Mouse (Mus musculus) heart, embryonic 16.5 days (tissue): ENCODE data around the gene Ednra. TPM values are rescaled to one million over a fixed set of nuclear protein-coding genes. Genes with fewer than 3 reads are reported as not detected.
A peak's percentile ranks its signal among the peaks of the same experiment; 100 is the strongest.

Source experiments
- ATAC-seq: fragments of 200-750 bp; cut with Nextera tagmentation; replicated peaks from 2 replicates; pipeline ENCODE4 v1.8.0; 2017; ENCODE audit warnings: moderate number of reproducible peaks; ENCODE audit not compliant: insufficient read depth, low FRiP score; ENCODE audit errors: extremely low read depth
- H3K27ac ChIP-seq: fragments of 300-500 bp; sonication (generic); 2 replicates; pipeline ENCODE4 v1.5.1; 2014; ENCODE audit warnings: mild to moderate bottlenecking, low read length, control low read depth, moderate library complexity
- H3K27me3 ChIP-seq: fragments of 300-500 bp; sonication (generic); 2 replicates; pipeline ENCODE4 v1.6.1; 2014; ENCODE audit warnings: low read length, mixed read lengths; ENCODE audit not compliant: control insufficient read depth, insufficient read depth
- H3K36me3 ChIP-seq: fragments of 300-500 bp; sonication (generic); 2 replicates; pipeline ENCODE4 v1.6.1; 2014; ENCODE audit not compliant: control insufficient read depth, insufficient read depth
- H3K4me1 ChIP-seq: fragments of 300-500 bp; sonication (generic); 2 replicates; pipeline ENCODE4 v1.6.1; 2014; ENCODE audit warnings: low read length, mixed read lengths; ENCODE audit not compliant: control insufficient read depth, insufficient read depth
- H3K4me2 ChIP-seq: fragments of 300-500 bp; sonication (generic); 2 replicates; pipeline ENCODE4 v1.6.1; 2014; ENCODE audit warnings: low read depth, mild to moderate bottlenecking, control low read depth, low read length
- H3K4me3 ChIP-seq: fragments of 300-500 bp; sonication (generic); 2 replicates; pipeline ENCODE4 v1.5.1; 2014; ENCODE audit warnings: mild to moderate bottlenecking, control low read depth, low read length
- H3K9ac ChIP-seq: fragments of 300-500 bp; sonication (generic); 2 replicates; pipeline ENCODE4 v1.6.1; 2014; ENCODE audit warnings: low read length, control low read depth
- H3K9me3 ChIP-seq: fragments of 300-500 bp; sonication (generic); replicated peaks from 2 replicates; pipeline ENCODE4 v1.6.1; 2016; ENCODE audit warnings: low read length; ENCODE audit not compliant: control insufficient read depth
- WGBS: fragments of 180-500 bp; shearing (Covaris S2); extraction: QIAGEN DNeasy Blood & Tissue Kit; methylation state at CpG from one replicate; pipeline ENCODE4 v1.1.7; 2014; 5-methylcytosine and 5-hydroxymethylcytosine counted together
- polyA plus RNA-seq: library from polyadenylated mRNA; unstranded; fragments of >200 nt; fragmentation: Nextera tagmentation; extraction: Ambion mirVana; gene quantifications from 2 replicates; pipeline ENCODE4 v1.2.1, GENCODE M21; 2015

The Ednra gene
- polyA plus RNA-seq, 1 experiment from 2014 or later = 40.1 TPM

DNA sequence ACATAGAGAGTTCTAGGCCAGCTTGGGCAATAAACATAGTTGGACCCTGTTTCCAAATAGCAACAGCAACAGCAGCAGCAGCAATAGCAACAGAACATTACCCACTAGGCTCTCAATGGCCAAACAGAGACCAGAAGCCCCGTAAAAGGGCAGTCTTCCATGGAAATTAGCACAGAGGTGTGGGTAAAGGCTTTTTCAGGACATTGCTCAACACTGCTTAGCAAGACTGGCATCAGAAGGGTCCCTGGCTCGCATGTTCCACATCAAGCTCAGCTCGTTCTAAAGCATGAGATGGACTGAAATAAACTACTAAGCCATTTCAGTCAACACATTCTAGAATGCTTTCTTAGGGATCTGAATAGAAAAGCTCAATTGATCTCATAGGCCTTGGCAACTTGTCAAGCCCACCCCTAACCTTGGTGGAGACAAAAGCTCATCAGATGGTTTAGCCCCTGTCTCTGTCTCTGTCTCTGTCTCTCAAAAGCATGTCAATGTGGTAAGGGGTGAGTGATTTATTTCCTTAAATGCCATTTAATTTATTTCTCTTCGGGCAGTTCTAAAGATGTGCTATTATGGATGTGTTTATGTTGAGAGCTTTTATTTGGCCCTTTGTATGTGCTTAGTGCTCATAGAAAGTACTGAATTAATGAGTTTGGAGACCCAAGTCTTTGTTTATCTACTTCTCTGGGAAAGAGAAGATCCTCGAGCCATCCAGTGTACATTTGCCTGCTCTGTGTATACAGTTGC lies 84.0 kb downstream of the Ednra start:
- WGBS = 70% methylated on average over 5 of the region's 5 CpGs
- no peak overlapping the region for H3K27ac ChIP-seq
- ATAC-seq = no peak

DNA sequence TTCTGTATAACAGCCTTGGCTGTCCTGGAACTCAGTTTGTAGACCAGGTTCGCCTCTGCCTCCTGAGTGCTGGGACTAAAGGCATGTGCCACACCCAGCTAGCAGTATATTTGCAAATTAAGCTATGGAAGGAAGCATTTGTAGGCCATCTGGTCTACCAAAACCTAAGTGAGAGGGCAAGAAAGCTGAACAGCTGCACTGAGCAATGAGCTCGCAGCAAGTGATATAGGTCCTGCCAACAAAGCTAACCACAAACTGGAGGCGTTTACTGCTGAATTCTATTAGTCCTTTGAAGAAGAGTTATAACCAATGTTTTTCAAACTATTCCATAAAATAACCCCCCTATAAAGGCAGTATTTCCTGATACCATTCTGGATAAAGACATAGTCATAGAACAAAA lies 86.7 kb downstream of the Ednra start:
- Histone ChIP-seq H3K4me3 (no peak overlapping the region), H3K27ac (no peak overlapping the region), H3K4me1 (no peaks in the 10 kb centered on the region; the same call in 1 of the 2 replicates), H3K27me3 (no peaks in the 10 kb centered on the region), H3K9me3 (no peaks in the 10 kb centered on the region), H3K4me2 (no peak overlapping the region), H3K9ac (no peak overlapping the region), H3K36me3 (no peaks in the 10 kb centered on the region)
- ATAC-seq = no peak
- 85% methylated on average over 3 of the region's 3 CpGs for WGBS

More for the DNA sequence above, 84.0 kb downstream of the Ednra start:
- no peaks in the 10 kb centered on the region for H3K9me3 ChIP-seq
- no peaks in the 10 kb centered on the region; the same call in 1 of the 2 replicates for H3K4me1 ChIP-seq
- H3K27me3 ChIP-seq = no peaks in the 10 kb centered on the region
- no peak overlapping the region for H3K4me2 ChIP-seq
- no peaks in the 10 kb centered on the region for H3K36me3 ChIP-seq
- H3K9ac ChIP-seq = no peak overlapping the region
- H3K4me3 ChIP-seq = no peak overlapping the region

DNA sequence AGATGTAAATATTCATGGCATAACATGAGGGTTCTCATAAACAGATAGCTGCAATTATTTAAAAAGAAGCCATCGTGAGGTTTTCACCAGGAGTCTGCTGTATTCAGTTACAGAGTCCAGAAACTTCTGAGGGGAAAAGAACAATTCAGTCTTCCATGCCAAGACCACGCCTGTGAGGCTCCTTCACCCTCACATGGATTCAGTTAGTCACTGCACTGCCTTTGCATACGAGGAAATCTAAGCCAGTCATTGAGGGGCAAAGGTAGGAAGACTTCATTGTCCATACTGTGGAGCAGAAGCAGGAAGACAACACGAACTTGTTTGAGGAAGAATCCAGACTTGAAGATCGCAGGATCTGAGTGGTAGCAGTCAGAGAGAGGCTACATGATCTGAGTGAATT lies 90.2 kb downstream of the Ednra start:
- Histone ChIP-seq H3K27ac (no peak overlapping the region), H3K9me3 (no peaks in the 10 kb centered on the region), H3K27me3 (no peaks in the 10 kb centered on the region), H3K36me3 (no peaks in the 10 kb centered on the region), H3K4me1 (peaks cover 3% of the 10 kb centered on the region; the same call in 1 of the 2 replicates), H3K4me3 (no peak overlapping the region), H3K4me2 (no peak overlapping the region), H3K9ac (no peak overlapping the region)
- 73% methylated on average over 5 of the region's 5 CpGs for WGBS
- ATAC-seq = no peak

DNA sequence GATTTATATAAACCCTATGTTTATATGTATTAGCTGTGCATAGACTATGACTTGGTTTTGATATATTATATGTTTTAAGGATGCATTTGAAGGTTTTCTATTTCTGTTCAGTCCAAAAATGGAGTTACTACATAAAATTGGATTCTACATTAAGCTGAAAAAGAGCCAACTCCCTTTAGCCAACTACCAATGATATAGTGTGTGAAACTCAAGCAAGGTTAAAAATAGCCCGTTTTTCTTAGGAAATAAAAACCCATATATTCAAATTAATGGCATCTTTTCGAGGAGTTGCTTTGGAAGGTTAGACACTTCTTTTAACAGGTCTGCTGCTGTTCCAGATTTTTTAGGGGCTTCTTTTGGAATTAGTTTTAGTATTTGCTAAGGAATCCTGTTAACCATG lies 91.1 kb downstream of the Ednra start:
- Histone ChIP-seq H3K36me3 (no peaks in the 10 kb centered on the region), H3K4me3 (no peak overlapping the region), H3K4me1 (peaks cover 3% of the 10 kb centered on the region; the same call in 1 of the 2 replicates), H3K27me3 (no peaks in the 10 kb centered on the region), H3K9ac (no peak overlapping the region), H3K27ac (no peak overlapping the region), H3K9me3 (no peaks in the 10 kb centered on the region), H3K4me2 (no peak overlapping the region)
- WGBS = 65% methylated on average over 2 of the region's 2 CpGs
- ATAC-seq = no peak

DNA sequence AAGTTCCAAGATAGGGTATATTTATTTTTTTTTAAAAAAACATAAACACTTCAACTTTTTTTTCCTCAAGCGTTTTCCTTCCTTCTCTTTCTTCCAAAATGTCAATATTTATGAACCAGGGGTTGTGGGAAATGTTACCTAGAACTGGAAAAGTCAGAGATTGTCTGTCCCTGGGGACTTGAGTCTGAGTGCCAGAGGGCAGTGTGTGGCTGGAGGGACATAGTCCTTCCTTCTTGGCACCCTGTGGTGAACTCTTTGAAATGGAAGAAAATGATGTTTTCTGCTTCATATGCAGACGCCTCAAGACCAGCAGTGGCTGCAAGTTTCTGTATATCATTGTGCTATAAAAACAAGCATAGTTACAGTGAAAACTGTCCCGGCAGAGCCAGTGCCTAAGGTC lies 93.6 kb downstream of the Ednra start:
- Histone ChIP-seq H3K4me3 (no peak overlapping the region), H3K27me3 (no peaks in the 10 kb centered on the region), H3K27ac (no peak overlapping the region), H3K36me3 (no peaks in the 10 kb centered on the region), H3K9me3 (no peaks in the 10 kb centered on the region), H3K9ac (peak overlapping the region; percentile 38; the same call in 1 of the 2 replicates), H3K4me1 (peaks cover 3% of the 10 kb centered on the region; the same call in 1 of the 2 replicates), H3K4me2 (no peak overlapping the region)
- 60% methylated on average over 3 of the region's 3 CpGs for WGBS
- ATAC-seq = no peak

DNA sequence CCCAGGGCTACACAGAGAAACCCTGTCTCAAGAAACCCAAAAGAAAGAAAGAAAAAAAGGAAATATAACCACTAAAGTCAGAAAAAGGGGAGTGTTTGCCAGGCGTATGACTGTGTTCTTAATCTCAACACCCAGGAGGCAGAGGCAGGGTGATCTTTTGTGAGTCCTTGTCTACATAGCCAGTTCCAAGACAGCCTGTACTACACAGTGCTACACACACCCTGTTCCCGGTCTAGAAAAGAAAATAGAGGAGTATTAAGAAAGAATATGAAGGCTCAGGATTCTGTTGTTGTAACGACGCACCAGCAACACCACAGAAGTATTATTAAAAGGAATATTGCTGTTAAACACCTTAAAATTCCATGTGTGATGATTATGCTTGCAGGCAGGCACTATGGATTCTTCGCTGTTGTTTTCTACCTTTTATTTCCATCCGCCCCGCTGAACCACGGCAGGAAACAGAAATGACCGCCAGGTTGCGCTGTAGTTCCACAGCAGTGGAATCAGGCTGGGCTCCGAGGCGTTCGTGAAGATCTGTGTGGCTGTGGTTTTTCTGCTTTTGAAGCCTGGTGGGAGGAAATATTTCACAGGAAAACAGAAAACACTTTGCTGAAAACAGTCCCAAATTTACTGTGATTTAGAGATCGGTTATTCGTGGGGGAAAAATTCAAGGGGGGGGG lies 94.3 kb downstream of the Ednra start:
- H3K27me3 ChIP-seq = no peaks in the 10 kb centered on the region
- H3K4me2 ChIP-seq = no peak overlapping the region
- H3K9me3 ChIP-seq = no peaks in the 10 kb centered on the region
- 17% methylated on average over 15 of the region's 15 CpGs for WGBS
- peaks cover 3% of the 10 kb centered on the region; the same call in 1 of the 2 replicates for H3K4me1 ChIP-seq
- H3K36me3 ChIP-seq = no peaks in the 10 kb centered on the region
- H3K4me3 ChIP-seq = no peak overlapping the region
- H3K9ac ChIP-seq = peak overlapping the region; percentile 34; the same call in 1 of the 2 replicates
- peak; percentile 63; the same call in 1 of the 2 replicates for ATAC-seq
- no peak overlapping the region for H3K27ac ChIP-seq

DNA sequence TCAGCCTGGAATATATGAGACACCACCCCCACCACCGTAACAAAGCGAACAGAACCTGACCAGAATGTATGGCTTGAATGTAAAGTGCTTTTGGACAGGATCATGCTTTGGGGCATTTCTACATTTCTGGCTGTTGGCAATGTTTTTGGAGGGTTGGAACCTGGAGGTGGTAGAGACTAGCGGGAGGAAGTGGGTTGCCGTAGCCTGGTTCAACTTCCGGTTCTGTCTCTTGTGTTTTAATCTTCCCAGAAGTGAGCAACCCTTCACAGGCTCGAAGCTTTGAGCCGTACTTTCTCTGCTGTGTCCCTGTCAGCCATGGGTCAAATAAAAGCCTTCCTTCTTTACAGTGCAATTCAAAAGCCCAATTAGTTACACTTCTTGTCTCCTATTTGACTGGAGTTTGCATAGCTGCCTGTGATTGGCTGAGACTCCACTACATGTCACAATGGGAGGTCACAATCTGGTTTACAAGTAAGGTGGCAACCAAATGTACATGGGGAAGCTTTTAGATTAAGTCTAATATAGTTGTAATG lies 100.5 kb downstream of the Ednra start:
- Histone ChIP-seq H3K4me1 (no peaks in the 10 kb centered on the region), H3K27me3 (no peaks in the 10 kb centered on the region), H3K27ac (no peak overlapping the region), H3K9ac (no peak overlapping the region), H3K4me3 (no peak overlapping the region), H3K4me2 (no peak overlapping the region), H3K36me3 (no peaks in the 10 kb centered on the region), H3K9me3 (no peaks in the 10 kb centered on the region)
- no peak for ATAC-seq
- WGBS = 86% methylated on average over 7 of the region's 7 CpGs

DNA sequence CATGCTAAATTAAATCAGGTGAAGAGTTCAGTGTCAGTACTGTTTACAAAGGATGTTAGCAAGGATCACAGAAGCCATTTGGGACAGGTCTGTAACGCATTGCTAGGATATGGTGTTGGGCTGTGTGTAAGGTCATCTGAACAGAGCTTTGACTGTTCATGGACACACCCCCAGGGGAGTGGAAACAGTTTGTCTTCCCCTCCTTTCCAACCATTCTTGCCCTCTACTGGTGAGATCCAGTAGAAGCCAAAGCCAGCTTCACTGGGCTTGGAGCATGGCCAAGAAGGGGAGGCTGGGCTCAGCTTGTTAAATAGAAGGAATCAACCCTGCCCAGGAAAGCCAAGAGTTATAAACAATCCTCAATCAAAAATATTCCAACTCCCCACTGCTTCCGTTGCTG lies 106.3 kb downstream of the Ednra start:
- Histone ChIP-seq H3K4me2 (no peak overlapping the region), H3K9me3 (no peaks in the 10 kb centered on the region), H3K27me3 (no peaks in the 10 kb centered on the region), H3K27ac (no peak overlapping the region), H3K9ac (no peak overlapping the region), H3K4me3 (no peak overlapping the region), H3K36me3 (no peaks in the 10 kb centered on the region), H3K4me1 (no peaks in the 10 kb centered on the region)
- WGBS = 51% methylated on average over 2 of the region's 2 CpGs
- ATAC-seq = no peak
